Mouse (Mus musculus) hindbrain, embryonic 10.5 days (tissue): ENCODE measurements around the gene Ppm1m. TPM values are rescaled to one million over a fixed set of nuclear protein-coding genes. Genes with fewer than 3 reads are reported as not detected.

Source experiments
- DNase-seq: peaks from one replicate; pipeline ENCODE4 v3.0.0-alpha.2; 2017; ENCODE audit warnings: low spot score
- H3K27ac ChIP-seq: fragments of 300-500 bp; sonication (generic); 2 replicates; pipeline ENCODE4 v1.5.1; 2016; ENCODE audit warnings: mild to moderate bottlenecking, moderate library complexity
- H3K27me3 ChIP-seq: fragments of 300-500 bp; sonication (generic); 2 replicates; pipeline ENCODE4 v1.6.1; 2016; ENCODE audit warnings: mild to moderate bottlenecking; ENCODE audit not compliant: poor library complexity, insufficient read depth, severe bottlenecking
- H3K36me3 ChIP-seq: fragments of 300-500 bp; sonication (generic); 2 replicates; pipeline ENCODE4 v1.6.1; 2016; ENCODE audit warnings: mild to moderate bottlenecking, moderate library complexity
- H3K4me1 ChIP-seq: fragments of 300-500 bp; sonication (generic); replicated peaks from 2 replicates; pipeline ENCODE4 v1.6.1; 2016; ENCODE audit warnings: mild to moderate bottlenecking
- H3K4me3 ChIP-seq: fragments of 300-500 bp; sonication (generic); 2 replicates; pipeline ENCODE4 v1.5.1; 2016; ENCODE audit warnings: mild to moderate bottlenecking, moderate library complexity
- H3K9me3 ChIP-seq: fragments of 300-500 bp; sonication (generic); 2 replicates; pipeline ENCODE4 v1.6.1; 2016; ENCODE audit warnings: mild to moderate bottlenecking, moderate library complexity
- WGBS: fragments of 180-500 bp; shearing (Covaris S2); methylation state at CpG from one replicate; pipeline ENCODE4 v1.1.7; 2016; 5-methylcytosine and 5-hydroxymethylcytosine counted together
- polyA plus RNA-seq: library from polyadenylated mRNA; unstranded; fragments of >200 nt; fragmentation: Nextera tagmentation; extraction: Ambion mirVana; gene quantifications from 2 replicates; pipeline ENCODE4 v1.2.1, GENCODE M21; 2016

Gene Ppm1m
- polyA plus RNA-seq, 1 experiment from 2014 or later, result 47.3 TPM

- Histone ChIP-seq H3K27me3 (no peaks in the 10 kb centered on the region; the same call in 1 of the 2 replicates), H3K4me3 (no peak within 1 kb of the TSS), H3K36me3 (peaks cover 19% of the 10 kb centered on the region), H3K27ac (peak within 1 kb of the TSS; percentile 35; the same call in 1 of the 2 replicates), H3K4me1 (peaks cover 31% of the 10 kb centered on the region), H3K9me3 (no peaks in the 10 kb centered on the region)
- DNase-seq, result no peak
- 87% methylated on average over 6 of the region's 6 CpGs for WGBS
Measured at GRCm38 (mm10) chr9:106158037-106158491, 41.5 kb downstream of the Ppm1m start, which contains the start of gene Glyctk. Gene Glyctk, minus strand, starts transcription at chr9:106158138.

DNA sequence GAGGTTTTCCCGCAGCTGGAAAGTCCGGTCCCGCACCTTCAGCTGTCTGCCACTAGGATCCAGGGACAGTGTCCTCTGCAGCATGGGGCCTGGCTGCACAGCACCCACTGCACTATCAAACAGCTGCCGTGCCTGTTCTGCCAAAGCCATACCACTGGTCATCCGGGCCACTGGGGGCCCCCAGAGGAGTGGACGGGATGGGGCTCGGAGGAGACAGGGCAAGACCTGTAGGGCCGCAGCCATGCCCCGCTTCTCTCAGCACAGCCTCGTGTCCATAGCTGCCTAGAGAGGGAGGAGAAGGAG, 42.0 kb downstream of the Ppm1m start:
- peaks cover 31% of the 10 kb centered on the region for H3K4me1 ChIP-seq
- no peaks in the 10 kb centered on the region; the same call in 1 of the 2 replicates for H3K27me3 ChIP-seq
- H3K27ac ChIP-seq, result peak overlapping the region; percentile 35; the same call in 1 of the 2 replicates
- DNase-seq, result no peak
- 86% methylated on average over 10 of the region's 10 CpGs for WGBS
- no peaks in the 10 kb centered on the region for H3K9me3 ChIP-seq
- peaks cover 24% of the 10 kb centered on the region for H3K36me3 ChIP-seq
- no peak overlapping the region for H3K4me3 ChIP-seq

- Histone ChIP-seq H3K4me3 (no peak overlapping the region), H3K9me3 (no peaks in the 10 kb centered on the region), H3K4me1 (peaks cover 31% of the 10 kb centered on the region), H3K27me3 (no peaks in the 10 kb centered on the region; the same call in 1 of the 2 replicates), H3K36me3 (peaks cover 29% of the 10 kb centered on the region), H3K27ac (peak overlapping the region; percentile 35; the same call in 1 of the 2 replicates)
- no peak for DNase-seq
- 80% methylated on average over 21 of the region's 21 CpGs for WGBS
Measured at GRCm38 (mm10) chr9:106156921-106157622, 42.5 kb downstream of the Ppm1m start.

- Histone ChIP-seq H3K9me3 (no peaks in the 10 kb centered on the region), H3K4me3 (no peak overlapping the region), H3K27me3 (no peaks in the 10 kb centered on the region; the same call in 1 of the 2 replicates), H3K4me1 (peaks cover 31% of the 10 kb centered on the region), H3K36me3 (peaks cover 34% of the 10 kb centered on the region), H3K27ac (peak overlapping the region; percentile 50; the same call in 1 of the 2 replicates)
- 63% methylated on average over 5 of the region's 5 CpGs for WGBS
- peak; percentile 74 for DNase-seq
Measured at GRCm38 (mm10) chr9:106156419-106156818, 43.1 kb downstream of the Ppm1m start.

DNA sequence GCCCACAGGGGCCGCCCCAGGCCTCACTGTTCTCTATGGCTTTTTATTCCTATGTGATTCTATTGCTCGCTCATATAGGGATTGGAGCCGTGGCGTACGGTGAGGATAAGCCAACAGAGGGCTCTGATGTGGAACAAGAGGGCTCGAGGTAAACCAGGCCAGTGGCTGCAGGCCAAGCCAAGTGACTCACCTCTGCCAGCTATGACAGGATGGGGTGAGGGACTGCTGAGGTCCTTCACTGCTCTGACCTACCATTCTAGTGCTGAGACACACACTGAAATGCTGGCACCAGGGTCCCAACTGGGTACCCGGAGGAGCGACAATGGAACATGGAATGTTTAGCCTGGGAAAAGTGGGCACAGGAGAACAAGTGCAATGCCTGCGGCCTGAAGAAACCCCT, 45.4 kb downstream of the Ppm1m start:
- Histone ChIP-seq H3K4me3 (no peak overlapping the region), H3K9me3 (no peaks in the 10 kb centered on the region), H3K36me3 (peaks cover 39% of the 10 kb centered on the region), H3K4me1 (peaks cover 33% of the 10 kb centered on the region), H3K27ac (no peak overlapping the region), H3K27me3 (peaks cover 15% of the 10 kb centered on the region)
- WGBS, result 93% methylated on average over 9 of the region's 9 CpGs
- no peak for DNase-seq

- 20% methylated on average over 10 of the region's 10 CpGs for WGBS
- H3K4me1 ChIP-seq, result peaks cover 38% of the 10 kb centered on the region
Measured at GRCm38 (mm10) chr9:106149399-106149754, 50.2 kb downstream of the Ppm1m start.

GRCm38 (mm10) chr9:106148541-106149398, 50.8 kb downstream of the Ppm1m start:
- peak; percentile 77 for DNase-seq
- peaks cover 40% of the 10 kb centered on the region for H3K27me3 ChIP-seq
- peak overlapping the region; percentile 68 for H3K4me3 ChIP-seq
- WGBS, result 2% methylated on average over 36 of the region's 36 CpGs
- peaks cover 38% of the 10 kb centered on the region for H3K4me1 ChIP-seq
- H3K27ac ChIP-seq, result peak overlapping the region; percentile 97
- no peaks in the 10 kb centered on the region for H3K9me3 ChIP-seq
- H3K36me3 ChIP-seq, result peaks cover 28% of the 10 kb centered on the region

More at GRCm38 (mm10) chr9:106149399-106149754, 50.2 kb downstream of the Ppm1m start:
- Histone ChIP-seq H3K36me3 (peaks cover 34% of the 10 kb centered on the region), H3K4me3 (peak overlapping the region; percentile 68), H3K27me3 (peaks cover 40% of the 10 kb centered on the region), H3K27ac (peak overlapping the region; percentile 97), H3K9me3 (no peaks in the 10 kb centered on the region)
- no peak for DNase-seq

DNA sequence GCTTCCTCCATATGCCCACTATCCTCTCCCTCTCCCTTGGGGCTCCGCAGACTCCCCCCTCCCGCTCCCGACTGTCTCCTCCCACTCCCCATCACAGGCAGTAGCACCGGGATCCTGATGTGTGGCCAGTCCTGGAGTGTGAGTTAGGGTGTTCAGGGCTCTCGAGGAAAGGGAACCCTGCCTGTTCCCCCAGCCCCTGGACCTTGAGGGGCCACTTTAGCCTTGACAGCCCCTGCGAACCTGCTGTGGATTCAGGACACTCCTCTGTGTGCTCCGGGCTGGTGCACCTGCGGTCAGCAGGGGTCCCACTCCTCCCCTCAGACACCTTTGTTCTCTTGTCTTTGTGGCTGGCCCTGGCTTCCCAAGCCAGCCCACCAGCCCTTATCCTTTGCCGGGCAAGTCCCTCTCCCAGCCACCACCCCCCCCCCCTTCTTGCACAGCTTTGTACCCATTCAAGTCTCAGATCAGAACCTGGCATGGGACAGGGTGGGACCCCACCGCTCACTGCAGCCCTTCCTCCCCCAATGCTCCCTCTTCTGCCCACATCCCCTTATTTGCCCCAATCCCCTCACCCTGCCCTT, 51.6 kb downstream of the Ppm1m start:
- Histone ChIP-seq H3K27me3 (peaks cover 40% of the 10 kb centered on the region), H3K9me3 (no peaks in the 10 kb centered on the region), H3K4me1 (peaks cover 38% of the 10 kb centered on the region), H3K4me3 (peak overlapping the region; percentile 68), H3K27ac (peak overlapping the region; percentile 97), H3K36me3 (peaks cover 20% of the 10 kb centered on the region)
- peak; percentile 50 for DNase-seq
- WGBS, result 4% methylated on average over 10 of the region's 10 CpGs

GRCm38 (mm10) chr9:106147281-106147680, 52.3 kb downstream of the Ppm1m start:
- DNase-seq, result no peak

GRCm38 (mm10) chr9:106145582-106145981, 54.0 kb downstream of the Ppm1m start:
- no peak for DNase-seq
- Histone ChIP-seq H3K4me3 (no peak overlapping the region), H3K27me3 (peaks cover 40% of the 10 kb centered on the region), H3K4me1 (peaks cover 48% of the 10 kb centered on the region), H3K27ac (no peak overlapping the region), H3K36me3 (no peaks in the 10 kb centered on the region), H3K9me3 (no peaks in the 10 kb centered on the region)
- 85% methylated on average over 2 of the region's 2 CpGs for WGBS

More at GRCm38 (mm10) chr9:106147281-106147680, 52.3 kb downstream of the Ppm1m start:
- 34% methylated on average over 5 of the region's 5 CpGs for WGBS
- H3K36me3 ChIP-seq, result peaks cover 13% of the 10 kb centered on the region
- peaks cover 40% of the 10 kb centered on the region for H3K27me3 ChIP-seq
- peak overlapping the region; percentile 97 for H3K27ac ChIP-seq
- peak overlapping the region; percentile 68 for H3K4me3 ChIP-seq
- no peaks in the 10 kb centered on the region for H3K9me3 ChIP-seq
- peaks cover 38% of the 10 kb centered on the region for H3K4me1 ChIP-seq
